8 mouse cellular contexts compared by ENCODE assay signal in the genomic region with DNA sequence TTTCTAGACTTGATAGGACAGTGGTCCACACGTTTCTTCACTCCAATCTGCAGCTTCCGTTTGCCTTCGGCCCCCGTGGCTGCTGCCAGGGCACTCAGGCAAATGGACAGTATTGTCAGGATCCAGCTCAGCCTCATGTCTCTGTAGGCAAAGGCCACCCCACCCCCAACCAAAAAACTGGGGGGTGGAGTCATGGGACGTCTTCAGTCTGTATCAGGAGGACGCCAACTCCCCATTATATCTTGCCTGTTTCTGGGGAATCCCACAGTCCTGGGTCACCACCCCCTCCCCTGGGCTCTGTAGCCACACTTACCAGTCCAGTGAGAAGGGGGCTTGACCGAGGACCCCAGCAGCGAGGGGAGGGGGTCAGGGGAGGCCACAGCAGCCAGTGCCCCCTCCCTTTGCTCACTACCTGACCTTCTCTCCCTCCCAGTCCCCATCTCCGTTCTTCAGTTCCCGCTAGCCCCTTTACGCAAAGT. TPM values are rescaled to one million over a fixed set of nuclear protein-coding genes. Genes with fewer than 3 reads are reported as not detected.
DNase-seq lines count a peak whose midpoint lies in the region; ATAC-seq and TF ChIP-seq lines count a peak whose summit lies in the region.

No protein-coding gene starts in this region.

- H3K36me3 ChIP-seq in heart, embryonic 10.5 days = peaks cover 47% of the 10 kb centered on the region
- peaks cover 23% of the 10 kb centered on the region for H3K36me3 ChIP-seq in ES-Bruce4 (ENCODE audit: control insufficient read depth, insufficient read depth, low read length, poor library complexity, severe bottlenecking)
- H3K36me3 ChIP-seq in hindbrain, embryonic 11.5 days (ENCODE audit: control insufficient read depth, insufficient read depth, low read length) = peaks cover 7% of the 10 kb centered on the region; the same call in 1 of the 2 replicates
- H3K36me3 ChIP-seq in limb, embryonic 13.5 days = peaks cover 43% of the 10 kb centered on the region
- H3K36me3 ChIP-seq in neural tube, embryonic 14.5 days (ENCODE audit: control insufficient read depth, insufficient read depth, low read length) = peaks cover 21% of the 10 kb centered on the region

- no peak for ATAC-seq in hindbrain, embryonic 11.5 days (ENCODE audit: low FRiP score)
- no peak for ATAC-seq in limb, embryonic 13.5 days (ENCODE audit: low FRiP score, low read depth)
- ATAC-seq in neural tube, embryonic 14.5 days (ENCODE audit: low read depth) = no peak
- ATAC-seq in megakaryocyte-erythroid progenitor cell, adult 5-6 weeks (replicated peaks; ENCODE audit: low FRiP score, low TSS enrichment, poor library complexity, severe bottlenecking) = no peak

- no peaks in the 10 kb centered on the region for H3K27me3 ChIP-seq in heart, embryonic 10.5 days (ENCODE audit: insufficient read depth, poor library complexity, severe bottlenecking)
- no peaks in the 10 kb centered on the region for H3K27me3 ChIP-seq in ES-Bruce4 (ENCODE audit: control insufficient read depth, insufficient read depth, low read length, poor library complexity, severe bottlenecking)
- no peaks in the 10 kb centered on the region for H3K27me3 ChIP-seq in hindbrain, embryonic 11.5 days (ENCODE audit: control insufficient read depth, insufficient read depth, low read length)
- H3K27me3 ChIP-seq in limb, embryonic 13.5 days = no peaks in the 10 kb centered on the region
- H3K27me3 ChIP-seq in neural tube, embryonic 14.5 days (ENCODE audit: control insufficient read depth, insufficient read depth, low read length) = no peaks in the 10 kb centered on the region

- no peaks in the 10 kb centered on the region for H3K9me3 ChIP-seq in heart, embryonic 10.5 days
- H3K9me3 ChIP-seq in ES-Bruce4 (replicated peaks; ENCODE audit: control insufficient read depth, insufficient read depth, low read length, poor library complexity, severe bottlenecking) = no peaks in the 10 kb centered on the region
- H3K9me3 ChIP-seq in hindbrain, embryonic 11.5 days (ENCODE audit: control insufficient read depth, low read length) = no peaks in the 10 kb centered on the region
- no peaks in the 10 kb centered on the region for H3K9me3 ChIP-seq in limb, embryonic 13.5 days
- H3K9me3 ChIP-seq in neural tube, embryonic 14.5 days (ENCODE audit: control insufficient read depth, low read length) = no peaks in the 10 kb centered on the region

- H3K4me1 ChIP-seq in heart, embryonic 10.5 days = peaks cover 52% of the 10 kb centered on the region
- no peaks in the 10 kb centered on the region for H3K4me1 ChIP-seq in ES-Bruce4 (ENCODE audit: control insufficient read depth, insufficient read depth, low read length)
- peaks cover 5% of the 10 kb centered on the region; the same call in 1 of the 2 replicates for H3K4me1 ChIP-seq in cortical plate, adult 2 months (ENCODE audit: control insufficient read depth, insufficient read depth, low read length)
- H3K4me1 ChIP-seq in hindbrain, embryonic 11.5 days (replicated peaks; ENCODE audit: control insufficient read depth, insufficient read depth, low read length) = peaks cover 11% of the 10 kb centered on the region
- peaks cover 47% of the 10 kb centered on the region for H3K4me1 ChIP-seq in limb, embryonic 13.5 days
- H3K4me1 ChIP-seq in neural tube, embryonic 14.5 days (ENCODE audit: control insufficient read depth, insufficient read depth, low read length) = peaks cover 31% of the 10 kb centered on the region

- intact Hi-C loops in heart, postnatal 25 days (cut with DNase I) = loop anchor here (5.0 kb wide), 1 partner anchor 43 kb away; no protein-coding TSS in a partner anchor

- peak overlapping the region; percentile 79 for H3K4me2 ChIP-seq in hindbrain, embryonic 11.5 days (replicated peaks; ENCODE audit: low read depth, low read length)
- H3K4me2 ChIP-seq in limb, embryonic 13.5 days (replicated peaks) = peak overlapping the region; percentile 93
- peak overlapping the region; percentile 73 for H3K4me2 ChIP-seq in neural tube, embryonic 14.5 days (ENCODE audit: low read depth, low read length)

- TF ChIP-seq EP300 in ES-Bruce4 (IDR thresholded peaks at IDR 0.05; ENCODE audit: insufficient read depth, low read depth, low read length) = no peak

- H3K9ac ChIP-seq in ES-Bruce4 (ENCODE audit: low read depth, poor library complexity, severe bottlenecking) = peak overlapping the region; percentile 47
- H3K9ac ChIP-seq in hindbrain, embryonic 11.5 days (ENCODE audit: low read depth, low read length) = peak overlapping the region; percentile 54
- H3K9ac ChIP-seq in limb, embryonic 13.5 days = peak overlapping the region; percentile 68
- H3K9ac ChIP-seq in neural tube, embryonic 14.5 days (replicated peaks; ENCODE audit: low read depth, low read length) = peak overlapping the region; percentile 64

- 6% methylated on average over 11 of the region's 11 CpGs for WGBS in heart, embryonic 10.5 days
- WGBS in hindbrain, embryonic 11.5 days = 14% methylated on average over 11 of the region's 11 CpGs
- WGBS in limb, embryonic 13.5 days = 16% methylated on average over 11 of the region's 11 CpGs
- 12% methylated on average over 11 of the region's 11 CpGs for WGBS in neural tube, embryonic 14.5 days

- DNase-seq in heart, embryonic 10.5 days (ENCODE audit: low spot score) = peak; percentile 85
- DNase-seq in heart, postnatal 25 days (ENCODE audit: low spot score) = no peak
- DNase-seq in hindbrain, embryonic 11.5 days (ENCODE audit: low spot score) = peak; percentile 43

- H3K27ac ChIP-seq in heart, embryonic 10.5 days = peak overlapping the region; percentile 96
- no peak overlapping the region for H3K27ac ChIP-seq in ES-Bruce4 (ENCODE audit: insufficient read depth, low read length)
- H3K27ac ChIP-seq in cortical plate, adult 2 months (ENCODE audit: insufficient read depth, low read length) = peak overlapping the region; percentile 78
- H3K27ac ChIP-seq in hindbrain, embryonic 11.5 days (ENCODE audit: low read depth, low read length) = peak overlapping the region; percentile 93
- H3K27ac ChIP-seq in limb, embryonic 13.5 days = peak overlapping the region; percentile 28; the same call in 1 of the 2 replicates
- H3K27ac ChIP-seq in neural tube, embryonic 14.5 days (ENCODE audit: low read depth, low read length) = peak overlapping the region; percentile 89

- peak overlapping the region; percentile 76 for H3K4me3 ChIP-seq in heart, embryonic 10.5 days
- H3K4me3 ChIP-seq in ES-Bruce4 (ENCODE audit: low read depth, low read length) = peak overlapping the region; percentile 64
- H3K4me3 ChIP-seq in cortical plate, adult 2 months (ENCODE audit: insufficient read depth, low read length) = peak overlapping the region; percentile 65
- H3K4me3 ChIP-seq in hindbrain, embryonic 11.5 days (ENCODE audit: low read depth, low read length) = peak overlapping the region; percentile 63
- H3K4me3 ChIP-seq in limb, embryonic 13.5 days = peak overlapping the region; percentile 70
- peak overlapping the region; percentile 47 for H3K4me3 ChIP-seq in neural tube, embryonic 14.5 days (ENCODE audit: low read depth, low read length)

- TF ChIP-seq CTCF in ES-Bruce4 (IDR thresholded peaks at IDR 0.05; ENCODE audit: low read depth, low read length) = no peak
- TF ChIP-seq CTCF in cortical plate, adult 2 months (IDR thresholded peaks at IDR 0.05; ENCODE audit: extremely low read depth, insufficient read depth, low read length) = no peak

- TF ChIP-seq POLR2A in ES-Bruce4 (IDR thresholded peaks at IDR 0.05; ENCODE audit: insufficient read depth, low read length) = no peak
- TF ChIP-seq POLR2A in cortical plate, adult 2 months (IDR thresholded peaks at IDR 0.05; ENCODE audit: extremely low read depth, insufficient read depth, low read length) = 0 out of 2 replicates have a peak, but pooled peaks have one; percentile 9

RNA-seq across cellular contexts. Expression of a gene that starts 1.3 kb away (rescaled TPM):
- 110 and 131 TPM in 2 replicates for polyA plus RNA-seq in heart, embryonic 10.5 days (2016; fragmentation: Nextera tagmentation; extraction: Ambion mirVana)
- 10 to 100 TPM; 16.5 to 22.2 TPM for total RNA-seq in heart, postnatal 25 days (2021)
- polyA plus RNA-seq in ES-Bruce4 (2011; ENCODE audit: insufficient read depth, insufficient read length, low read depth, missing spikeins) = 40.4 and 45.5 TPM in 2 replicates
- 215 and 217 TPM in 2 replicates for polyA plus RNA-seq in cortical plate, adult 2 months (2012; rRNA removed)
- 73.7 and 79.3 TPM in 2 replicates for polyA plus RNA-seq in hindbrain, embryonic 11.5 days (2014; fragmentation: Nextera tagmentation; extraction: Ambion mirVana)
- polyA plus RNA-seq in limb, embryonic 13.5 days (2015; fragmentation: Nextera tagmentation; extraction: Ambion mirVana) = 84.5 and 89.3 TPM in 2 replicates
- polyA plus RNA-seq in neural tube, embryonic 14.5 days (2014; fragmentation: Nextera tagmentation; extraction: Ambion mirVana) = 93.0 and 119 TPM in 2 replicates
- 63.5 and 120 TPM in 2 replicates for total RNA-seq in megakaryocyte-erythroid progenitor cell, adult 5-6 weeks (2014; fragmentation: Nextera tagmentation)
- total RNA-seq in megakaryocyte-erythroid progenitor cell, adult 5-6 weeks (2017) = 72.8 and 85.4 TPM in 2 replicates

RNA-seq across cellular contexts. Expression of a gene that starts 2.8 kb away (rescaled TPM):
- polyA plus RNA-seq in heart, embryonic 10.5 days (2016; fragmentation: Nextera tagmentation; extraction: Ambion mirVana) = 26.1 and 31.9 TPM in 2 replicates
- total RNA-seq in heart, postnatal 25 days (2021) = 10 to 100 TPM; 15.6 to 17.7 TPM
- 42.4 and 45.6 TPM in 2 replicates for polyA plus RNA-seq in ES-Bruce4 (2011; ENCODE audit: insufficient read depth, insufficient read length, low read depth, missing spikeins)
- 17.4 and 18.4 TPM in 2 replicates for polyA plus RNA-seq in cortical plate, adult 2 months (2012; rRNA removed)
- 14.6 and 14.8 TPM in 2 replicates for polyA plus RNA-seq in hindbrain, embryonic 11.5 days (2014; fragmentation: Nextera tagmentation; extraction: Ambion mirVana)
- polyA plus RNA-seq in limb, embryonic 13.5 days (2015; fragmentation: Nextera tagmentation; extraction: Ambion mirVana) = 36.8 and 40.0 TPM in 2 replicates
- polyA plus RNA-seq in neural tube, embryonic 14.5 days (2014; fragmentation: Nextera tagmentation; extraction: Ambion mirVana) = 7.6 and 17.6 TPM in 2 replicates
- total RNA-seq in megakaryocyte-erythroid progenitor cell, adult 5-6 weeks (2014; fragmentation: Nextera tagmentation) = 12.1 and 18.6 TPM in 2 replicates
- total RNA-seq in megakaryocyte-erythroid progenitor cell, adult 5-6 weeks (2017) = 4.3 and 4.8 TPM in 2 replicates

RNA-seq across cellular contexts. Expression of a gene that starts 4.3 kb away (rescaled TPM):
- 169 and 191 TPM in 2 replicates for polyA plus RNA-seq in heart, embryonic 10.5 days (2016; fragmentation: Nextera tagmentation; extraction: Ambion mirVana)
- 100 to 1,000 TPM in 1 of 2 experiments, 10 to 100 TPM in 1; 83.5 to 112 TPM for total RNA-seq in heart, postnatal 25 days (2021)
- polyA plus RNA-seq in ES-Bruce4 (2011; ENCODE audit: insufficient read depth, insufficient read length, low read depth, missing spikeins) = 151 and 166 TPM in 2 replicates
- polyA plus RNA-seq in cortical plate, adult 2 months (2012; rRNA removed) = 48.3 and 49.4 TPM in 2 replicates
- polyA plus RNA-seq in hindbrain, embryonic 11.5 days (2014; fragmentation: Nextera tagmentation; extraction: Ambion mirVana) = 180 and 249 TPM in 2 replicates
- polyA plus RNA-seq in limb, embryonic 13.5 days (2015; fragmentation: Nextera tagmentation; extraction: Ambion mirVana) = 151 and 168 TPM in 2 replicates
- 140 and 162 TPM in 2 replicates for polyA plus RNA-seq in neural tube, embryonic 14.5 days (2014; fragmentation: Nextera tagmentation; extraction: Ambion mirVana)
- 316 and 412 TPM in 2 replicates for total RNA-seq in megakaryocyte-erythroid progenitor cell, adult 5-6 weeks (2014; fragmentation: Nextera tagmentation)
- total RNA-seq in megakaryocyte-erythroid progenitor cell, adult 5-6 weeks (2017) = 174 and 192 TPM in 2 replicates

RNA-seq across cellular contexts. Expression of a gene that starts 8.4 kb away (rescaled TPM):
- 53.0 and 94.1 TPM in 2 replicates for polyA plus RNA-seq in heart, embryonic 10.5 days (2016; fragmentation: Nextera tagmentation; extraction: Ambion mirVana)
- 100 to 1,000 TPM; 410 to 431 TPM for total RNA-seq in heart, postnatal 25 days (2021)
- 44.7 and 49.1 TPM in 2 replicates for polyA plus RNA-seq in ES-Bruce4 (2011; ENCODE audit: insufficient read depth, insufficient read length, low read depth, missing spikeins)
- 99.6 and 107 TPM in 2 replicates for polyA plus RNA-seq in cortical plate, adult 2 months (2012; rRNA removed)
- polyA plus RNA-seq in hindbrain, embryonic 11.5 days (2014; fragmentation: Nextera tagmentation; extraction: Ambion mirVana) = 21.4 TPM in 2 replicates
- 53.6 and 59.6 TPM in 2 replicates for polyA plus RNA-seq in limb, embryonic 13.5 days (2015; fragmentation: Nextera tagmentation; extraction: Ambion mirVana)
- polyA plus RNA-seq in neural tube, embryonic 14.5 days (2014; fragmentation: Nextera tagmentation; extraction: Ambion mirVana) = 52.0 and 60.9 TPM in 2 replicates
- total RNA-seq in megakaryocyte-erythroid progenitor cell, adult 5-6 weeks (2014; fragmentation: Nextera tagmentation) = 56.3 and 71.4 TPM in 2 replicates
- 13.2 and 16.9 TPM in 2 replicates for total RNA-seq in megakaryocyte-erythroid progenitor cell, adult 5-6 weeks (2017)

RNA-seq across cellular contexts. Expression of a gene that starts 13.3 kb away (rescaled TPM):
- polyA plus RNA-seq in heart, embryonic 10.5 days (2016; fragmentation: Nextera tagmentation; extraction: Ambion mirVana) = 24.6 and 29.5 TPM in 2 replicates
- 10 to 100 TPM; 48.2 to 56.1 TPM for total RNA-seq in heart, postnatal 25 days (2021)
- 14.8 and 15.8 TPM in 2 replicates for polyA plus RNA-seq in ES-Bruce4 (2011; ENCODE audit: insufficient read depth, insufficient read length, low read depth, missing spikeins)
- polyA plus RNA-seq in cortical plate, adult 2 months (2012; rRNA removed) = 39.1 and 40.3 TPM in 2 replicates
- polyA plus RNA-seq in hindbrain, embryonic 11.5 days (2014; fragmentation: Nextera tagmentation; extraction: Ambion mirVana) = 18.8 and 22.5 TPM in 2 replicates
- 22.2 and 25.9 TPM in 2 replicates for polyA plus RNA-seq in limb, embryonic 13.5 days (2015; fragmentation: Nextera tagmentation; extraction: Ambion mirVana)
- polyA plus RNA-seq in neural tube, embryonic 14.5 days (2014; fragmentation: Nextera tagmentation; extraction: Ambion mirVana) = 23.7 and 28.5 TPM in 2 replicates
- 15.0 and 17.0 TPM in 2 replicates for total RNA-seq in megakaryocyte-erythroid progenitor cell, adult 5-6 weeks (2014; fragmentation: Nextera tagmentation)
- 8.5 and 11.5 TPM in 2 replicates for total RNA-seq in megakaryocyte-erythroid progenitor cell, adult 5-6 weeks (2017)
